Mouse (Mus musculus): ENCODE data around the gene Phf5a. TPM values are rescaled to one million over a fixed set of nuclear protein-coding genes. Genes with fewer than 3 reads are reported as not detected.

Gene Phf5a
- total RNA-seq, 2 experiments from 2014 or later, result 38.4 to 39.9 TPM

GRCm38 (mm10) chr15:81856938-81857723, 14.6 kb downstream of the Phf5a start:
- TF ChIP-seq CTCF (IDR thresholded peaks at IDR 0.05), result no peak
- Histone ChIP-seq H3K4me3 (peak overlapping the region; percentile 80), H3K27ac (peak overlapping the region; percentile 100)
- peak; percentile 57 for DNase-seq
- intact Hi-C loops (cut with DNase I), result loop anchor here (10.0 kb wide), 1 partner anchor 488 kb away; no protein-coding TSS in a partner anchor

- peak; percentile 94 for DNase-seq
- no peak; the same call in 1 of the 2 replicates for TF ChIP-seq CTCF (IDR thresholded peaks at IDR 0.05)
- H3K4me3 ChIP-seq, result peak overlapping the region; percentile 80
- intact Hi-C loops (cut with DNase I), result loop anchor here (10.0 kb wide), 1 partner anchor 489 kb away; no protein-coding TSS in a partner anchor
- H3K27ac ChIP-seq, result peak overlapping the region; percentile 100
Measured at GRCm38 (mm10) chr15:81856030-81856790, 15.5 kb downstream of the Phf5a start.

GRCm38 (mm10) chr15:81853081-81853480, 18.6 kb downstream of the Phf5a start:
- intact Hi-C loops (cut with DNase I), result loop anchor here (10.0 kb wide), 1 partner anchor 492 kb away; no protein-coding TSS in a partner anchor
- DNase-seq, result peak; percentile 22

GRCm38 (mm10) chr15:81852411-81853000, 19.2 kb downstream of the Phf5a start:
- peak overlapping the region; percentile 80 for H3K4me3 ChIP-seq
- DNase-seq, result peak; percentile 50
- H3K27ac ChIP-seq, result peak overlapping the region; percentile 100
- no peak for TF ChIP-seq CTCF (IDR thresholded peaks at IDR 0.05)
- intact Hi-C loops (cut with DNase I), result loop anchor here (10.0 kb wide), 1 partner anchor 492 kb away; no protein-coding TSS in a partner anchor

More at GRCm38 (mm10) chr15:81853081-81853480, 18.6 kb downstream of the Phf5a start:
- peak overlapping the region; percentile 100 for H3K27ac ChIP-seq
- no peak for TF ChIP-seq CTCF (IDR thresholded peaks at IDR 0.05)
- peak overlapping the region; percentile 80 for H3K4me3 ChIP-seq

GRCm38 (mm10) chr15:81851375-81851774, 20.3 kb downstream of the Phf5a start:
- DNase-seq, result peak; percentile 33
- TF ChIP-seq CTCF (IDR thresholded peaks at IDR 0.05), result no peak
- intact Hi-C loops (cut with DNase I), result loop anchor here (10.0 kb wide), 1 partner anchor 493 kb away; no protein-coding TSS in a partner anchor
- Histone ChIP-seq H3K4me3 (peak overlapping the region; percentile 80), H3K27ac (peak overlapping the region; percentile 100)

- Histone ChIP-seq H3K27ac (peak overlapping the region; percentile 100), H3K4me3 (peak overlapping the region; percentile 80)
- intact Hi-C loops (cut with DNase I), result loop anchor here (10.0 kb wide), 1 partner anchor 494 kb away; no protein-coding TSS in a partner anchor
- DNase-seq, result peak; percentile 45
- TF ChIP-seq CTCF (IDR thresholded peaks at IDR 0.05), result no peak
Measured at GRCm38 (mm10) chr15:81850718-81851117, 21.0 kb downstream of the Phf5a start.

- peak overlapping the region; percentile 100 for H3K27ac ChIP-seq
- peak; percentile 82 for DNase-seq
- TF ChIP-seq CTCF (IDR thresholded peaks at IDR 0.05), result no peak
- H3K4me3 ChIP-seq, result peak overlapping the region; percentile 80
- intact Hi-C loops (cut with DNase I), result no loop called here
Measured at GRCm38 (mm10) chr15:81849104-81849503, 22.6 kb downstream of the Phf5a start.

- intact Hi-C loops (cut with DNase I), result no loop called here
- peak; percentile 77 for DNase-seq
- peak; percentile 98 for TF ChIP-seq CTCF (IDR thresholded peaks at IDR 0.05)
- Histone ChIP-seq H3K27ac (peak overlapping the region; percentile 100), H3K4me3 (peak overlapping the region; percentile 39)
Measured at GRCm38 (mm10) chr15:81848301-81848700, 23.4 kb downstream of the Phf5a start.

GRCm38 (mm10) chr15:81847861-81848260, 23.9 kb downstream of the Phf5a start:
- intact Hi-C loops (cut with DNase I), result no loop called here
- peak overlapping the region; percentile 39 for H3K4me3 ChIP-seq
- DNase-seq, result peak; percentile 33
- TF ChIP-seq CTCF (IDR thresholded peaks at IDR 0.05), result no peak
- peak overlapping the region; percentile 100 for H3K27ac ChIP-seq

- Histone ChIP-seq H3K4me3 (no peak overlapping the region), H3K27ac (peak overlapping the region; percentile 100)
- no peak for TF ChIP-seq CTCF (IDR thresholded peaks at IDR 0.05)
- intact Hi-C loops (cut with DNase I), result no loop called here
- no peak for DNase-seq
Measured at GRCm38 (mm10) chr15:81847161-81847560, 24.6 kb downstream of the Phf5a start.

GRCm38 (mm10) chr15:81846755-81847154, 25.0 kb downstream of the Phf5a start:
- intact Hi-C loops (cut with DNase I), result no loop called here
- peak overlapping the region; percentile 100 for H3K27ac ChIP-seq
- DNase-seq, result peak; percentile 87
- no peak overlapping the region for H3K4me3 ChIP-seq
- TF ChIP-seq CTCF (IDR thresholded peaks at IDR 0.05), result no peak

GRCm38 (mm10) chr15:81845724-81846123, 26.0 kb downstream of the Phf5a start:
- no peak for TF ChIP-seq CTCF (IDR thresholded peaks at IDR 0.05)
- intact Hi-C loops (cut with DNase I), result no loop called here
- H3K27ac ChIP-seq, result peak overlapping the region; percentile 100
- peak overlapping the region; percentile 9; the same call in 1 of the 2 replicates for H3K4me3 ChIP-seq
- peak; percentile 92 for DNase-seq
